21 mouse cellular contexts compared by ENCODE assay signal in genomic region chr10:127998260-127998659, GRCm38 (mm10). TPM values are rescaled to one million over a fixed set of nuclear protein-coding genes. Genes with fewer than 3 reads are reported as not detected.
A peak's percentile ranks its signal among the peaks of the same experiment; 100 is the strongest.
DNase-seq lines count a peak whose midpoint lies in the region; ATAC-seq and TF ChIP-seq lines count a peak whose summit lies in the region.
"Had no signal": no experiment of that assay in that cellular context is flagged by ENCODE, and none has a peak within 500 bp of the region (broad histone marks: within the 10 kb centered on the region; RNA-seq: fewer than 3 reads in every experiment).

No protein-coding gene starts in this region.

- H3K4me3 ChIP-seq in lung, embryonic 14.5 days (ENCODE audit: low read depth, low read length), result no peak overlapping the region
- H3K4me3 ChIP-seq: heart, embryonic 13.5 days; hindbrain, embryonic 13.5 days; limb, embryonic 13.5 days; neural tube, embryonic 15.5 days had no signal

- TF ChIP-seq CTCF in lung, embryonic 14.5 days (IDR thresholded peaks at IDR 0.05; ENCODE audit: low read depth), result peak; percentile 40

- no peaks in the 10 kb centered on the region for H3K4me1 ChIP-seq in lung, embryonic 14.5 days (ENCODE audit: insufficient read depth)
- H3K4me1 ChIP-seq: heart, embryonic 13.5 days; hindbrain, embryonic 13.5 days; limb, embryonic 13.5 days; neural tube, embryonic 15.5 days had no signal

- no peak for ATAC-seq in lung, embryonic 14.5 days (ENCODE audit: insufficient read depth)

- H3K4me2 ChIP-seq in lung, embryonic 14.5 days, result no peak overlapping the region
- H3K4me2 ChIP-seq: heart, embryonic 13.5 days; hindbrain, embryonic 13.5 days; limb, embryonic 13.5 days; neural tube, embryonic 15.5 days had no signal

- no peak overlapping the region for H3K27ac ChIP-seq in lung, embryonic 14.5 days (ENCODE audit: low read depth)
- H3K27ac ChIP-seq: heart, embryonic 13.5 days; hindbrain, embryonic 13.5 days; limb, embryonic 13.5 days; macrophage; neural tube, embryonic 15.5 days had no signal

- H3K9ac ChIP-seq in lung, embryonic 14.5 days, result no peak overlapping the region
- H3K9ac ChIP-seq: heart, embryonic 13.5 days; hindbrain, embryonic 13.5 days; limb, embryonic 13.5 days; neural tube, embryonic 15.5 days had no signal

- intact Hi-C loops in heart, postnatal 36 days (cut with DNase I), result no loop called here

- no peaks in the 10 kb centered on the region for H3K36me3 ChIP-seq in lung, embryonic 14.5 days (ENCODE audit: insufficient read depth)
- H3K36me3 ChIP-seq in splenic B cell, adult 2 months (ENCODE audit: control insufficient read depth, insufficient read depth, low read length, poor library complexity, severe bottlenecking), result no peaks in the 10 kb centered on the region
- H3K36me3 ChIP-seq: heart, embryonic 13.5 days; hindbrain, embryonic 13.5 days; limb, embryonic 13.5 days; neural tube, embryonic 15.5 days had no signal

- H3K9me3 ChIP-seq in lung, embryonic 14.5 days (ENCODE audit: low read depth, low read length), result no peaks in the 10 kb centered on the region
- H3K9me3 ChIP-seq: heart, embryonic 13.5 days; hindbrain, embryonic 13.5 days; limb, embryonic 13.5 days; neural tube, embryonic 15.5 days had no signal

- whole genome bisulfite sequencing in lung, embryonic 14.5 days, result 97% methylated on average over 1 of the region's 1 CpGs

- DNase-seq in heart, adult 11 months, result peak; percentile 61
- DNase-seq in heart, postnatal 36 days, result no peak
- no peak for DNase-seq in lung, embryonic 14.5 days
- DNase-seq in lung, postnatal 10 days, result no peak
- peak; percentile 26 for DNase-seq in WW6 (ENCODE audit: low read depth, low spot score)
- peak; percentile 20 for DNase-seq in splenic B cell, adult 2 months (ENCODE audit: low read depth, low spot score)
- no peak for DNase-seq in frontal cortex, postnatal 14 days (ENCODE audit: low spot score in 2 of 2)
- no peak for DNase-seq in adrenal gland, adult (ENCODE audit: inconsistent age in 2 of 2, low spot score in 1 of 2)
- DNase-seq: cerebellum, adult 8-10 months; gastrocnemius, postnatal 10 days; kidney, adult 9 months; midbrain, embryonic 14.5 days had no signal

- H3K27me3 ChIP-seq in lung, embryonic 14.5 days (ENCODE audit: insufficient read depth, low read length), result no peaks in the 10 kb centered on the region
- H3K27me3 ChIP-seq in splenic B cell, adult 2 months (ENCODE audit: control insufficient read depth, insufficient read depth, low read length, poor library complexity, severe bottlenecking), result no peaks in the 10 kb centered on the region
- H3K27me3 ChIP-seq: heart, embryonic 13.5 days; hindbrain, embryonic 13.5 days; limb, embryonic 13.5 days; neural tube, embryonic 15.5 days had no signal

RNA-seq across cellular contexts. Expression of gene Hsd17b6, which starts 9.2 kb away (rescaled TPM):
- total RNA-seq in heart, postnatal 36 days (2021), result not detected
- not detected in 2 replicates for polyA plus RNA-seq in lung, embryonic 14.5 days (2014; fragmentation: Nextera tagmentation; extraction: Ambion mirVana)
- total RNA-seq: gastrocnemius, postnatal 10 days; layer of hippocampus, postnatal 25 days had no signal
- polyA plus RNA-seq: C2C12; embryonic facial prominence, embryonic 11.5 days; forebrain, embryonic 11.5 days; heart, embryonic 13.5 days; hindbrain, embryonic 13.5 days; limb, embryonic 13.5 days; macrophage; midbrain, embryonic 14.5 days; neural tube, embryonic 15.5 days had no signal

RNA-seq across cellular contexts. Expression of gene Prim1, which starts 16.7 kb away (rescaled TPM):
- 1 to 10 TPM; 1.6 to 2.7 TPM for total RNA-seq in heart, postnatal 36 days (2021)
- polyA plus RNA-seq in lung, embryonic 14.5 days (2014; fragmentation: Nextera tagmentation; extraction: Ambion mirVana), result 95.7 and 101 TPM in 2 replicates

RNA-seq across cellular contexts. Expression of gene Naca, which starts 37.1 kb away (rescaled TPM):
- total RNA-seq in heart, postnatal 36 days (2021), result 100 to 1,000 TPM; 542 to 584 TPM
- 921 and 936 TPM in 2 replicates for polyA plus RNA-seq in lung, embryonic 14.5 days (2014; fragmentation: Nextera tagmentation; extraction: Ambion mirVana)

Comparison
In these comparisons a context has a peak if more than half of its experiments do, and no peak if none do; other contexts are left out.
1. DNase-seq: peak in heart, adult 11 months (single experiment), WW6 (single experiment) and splenic B cell, adult 2 months (single experiment); none in heart, postnatal 36 days (0 of 2), lung, embryonic 14.5 days (single experiment), lung, postnatal 10 days (single experiment), frontal cortex, postnatal 14 days (0 of 2) and adrenal gland, adult (0 of 2).